Mouse (Mus musculus): ENCODE results near the gene Wbp11.
A peak's percentile ranks its signal among the peaks of the same experiment; 100 is the strongest.
"Not testable (repeated sequence)": the region's sequence is repeated elsewhere in the genome, so short reads cannot be mapped to it uniquely, and the experiment has no call there.

Wbp11 gene

GRCm38 (mm10) chr6:136801274-136801673, 26.8 kb downstream of the Wbp11 start:
- no peak for DNase-seq

- no peak for DNase-seq
Observed at GRCm38 (mm10) chr6:136800710-136801109, 27.3 kb downstream of the Wbp11 start.

- not testable (repeated sequence) for DNase-seq
Observed at GRCm38 (mm10) chr6:136797874-136798693, 29.9 kb downstream of the Wbp11 start.

GRCm38 (mm10) chr6:136795850-136796249, 32.2 kb downstream of the Wbp11 start:
- DNase-seq, result no peak

- no peak for DNase-seq
Observed at GRCm38 (mm10) chr6:136795110-136795509, 32.9 kb downstream of the Wbp11 start.

GRCm38 (mm10) chr6:136793831-136794525, 34.1 kb downstream of the Wbp11 start:
- DNase-seq, result no peak

- no peak for DNase-seq
Observed at GRCm38 (mm10) chr6:136792884-136793758, 34.9 kb downstream of the Wbp11 start.

GRCm38 (mm10) chr6:136789391-136789971, 38.6 kb downstream of the Wbp11 start:
- DNase-seq, result no peak

- peak; percentile 42 for DNase-seq
Observed at GRCm38 (mm10) chr6:136782761-136783160, 45.3 kb downstream of the Wbp11 start.

GRCm38 (mm10) chr6:136782146-136782545, 45.9 kb downstream of the Wbp11 start:
- DNase-seq, result no peak

GRCm38 (mm10) chr6:136781377-136781986, 46.6 kb downstream of the Wbp11 start, which contains the start of gene Gucy2c:
Gucy2c (minus strand) TSS chr6:136781765.
- no peak for DNase-seq

GRCm38 (mm10) chr6:136776392-136776791, 51.6 kb downstream of the Wbp11 start:
- no peak for DNase-seq

GRCm38 (mm10) chr6:136769859-136770258, 58.2 kb downstream of the Wbp11 start:
- no peak for DNase-seq

- DNase-seq, result no peak
Observed at GRCm38 (mm10) chr6:136769143-136769542, 58.9 kb downstream of the Wbp11 start.

- DNase-seq, result no peak
Observed at GRCm38 (mm10) chr6:136763912-136764311, 64.1 kb downstream of the Wbp11 start.
